Mouse (Mus musculus): ENCODE measurements around the gene Cd3g. TPM values are rescaled to one million over a fixed set of nuclear protein-coding genes. Genes with fewer than 3 reads are reported as not detected.

The Cd3g gene
- polyA plus RNA-seq, 1 experiment from 2014 or later: not detected

DNA sequence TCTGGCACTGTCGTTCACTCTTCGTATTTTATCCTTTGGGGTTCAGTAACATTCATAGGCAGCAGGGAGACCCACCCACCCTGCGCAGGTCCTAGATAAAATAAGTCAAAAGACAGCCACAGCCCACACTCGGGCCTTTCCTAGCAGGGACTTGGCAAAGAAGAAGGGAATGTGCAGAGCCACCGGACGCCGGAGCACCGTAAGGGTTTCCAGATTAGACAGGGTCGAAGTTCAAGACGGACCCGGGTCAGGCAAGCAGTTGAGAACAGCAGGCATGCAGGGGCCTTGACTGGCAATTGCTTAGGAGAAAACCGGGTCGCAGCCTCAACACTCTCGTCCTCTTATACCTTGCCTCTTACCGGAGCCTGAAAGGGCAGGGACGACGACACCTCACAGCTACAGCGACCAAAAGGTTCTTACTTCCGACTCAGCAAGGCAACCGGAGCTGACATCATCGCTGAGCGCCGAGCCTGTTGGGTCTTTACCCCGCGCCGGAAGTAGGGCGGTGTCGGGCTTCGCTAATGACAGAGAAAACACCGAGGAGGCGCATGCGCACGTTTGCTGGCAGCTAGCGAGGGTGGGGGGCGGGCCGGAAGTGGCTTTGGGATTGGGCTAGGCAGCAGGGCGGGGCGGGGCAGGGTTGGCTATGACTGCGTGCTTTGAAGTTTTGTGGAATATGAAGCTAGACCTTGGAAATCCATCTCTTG, 15.0 kb downstream of the Cd3g start, which contains the start of gene Ube4a:
Gene Ube4a (minus strand): TSS at position 475 of the 707 bp plus-strand sequence.
- WGBS: under 1% methylated on average over 39 of the region's 39 CpGs
- peak; percentile 95 for ATAC-seq
- peak within 1 kb of the TSS; percentile 93 for H3K4me3 ChIP-seq (ENCODE audit: low read depth, low read length)

GRCm38 (mm10) chr9:44954432-44954831, 25.8 kb downstream of the Cd3g start:
- peaks cover 37% of the 10 kb centered on the region for H3K36me3 ChIP-seq (ENCODE audit: control insufficient read depth, insufficient read depth, low read length)
- no peaks in the 10 kb centered on the region for H3K4me1 ChIP-seq (ENCODE audit: control insufficient read depth, insufficient read depth, low read length)
- no peak overlapping the region for H3K4me3 ChIP-seq (ENCODE audit: low read depth, low read length)
- WGBS: 91% methylated on average over 3 of the region's 3 CpGs
- H3K27ac ChIP-seq (ENCODE audit: low read length): no peak overlapping the region
- no peak overlapping the region for H3K9ac ChIP-seq (ENCODE audit: low read depth, low read length)
- no peaks in the 10 kb centered on the region for H3K9me3 ChIP-seq (replicated peaks; ENCODE audit: control insufficient read depth, low read length, poor library complexity, severe bottlenecking)
- no peak for ATAC-seq
- H3K27me3 ChIP-seq (ENCODE audit: control insufficient read depth, insufficient read depth, low read depth, low read length): no peaks in the 10 kb centered on the region
- H3K4me2 ChIP-seq (ENCODE audit: low read length): no peak overlapping the region

More for the DNA sequence above, 15.0 kb downstream of the Cd3g start, which contains the start of gene Ube4a:
- peaks cover 18% of the 10 kb centered on the region for H3K4me1 ChIP-seq (ENCODE audit: control insufficient read depth, insufficient read depth, low read length)
- H3K36me3 ChIP-seq (ENCODE audit: control insufficient read depth, insufficient read depth, low read length): peaks cover 2% of the 10 kb centered on the region; the same call in 1 of the 2 replicates
- peak within 1 kb of the TSS; percentile 98 for H3K4me2 ChIP-seq (ENCODE audit: low read length)
- H3K27ac ChIP-seq (ENCODE audit: low read length): peak within 1 kb of the TSS; percentile 78
- peak within 1 kb of the TSS; percentile 70 for H3K9ac ChIP-seq (ENCODE audit: low read depth, low read length)
- H3K27me3 ChIP-seq (ENCODE audit: control insufficient read depth, insufficient read depth, low read depth, low read length): no peaks in the 10 kb centered on the region
- H3K9me3 ChIP-seq (replicated peaks; ENCODE audit: control insufficient read depth, low read length, poor library complexity, severe bottlenecking): no peaks in the 10 kb centered on the region

GRCm38 (mm10) chr9:44947836-44948235, 32.4 kb downstream of the Cd3g start:
- Histone ChIP-seq H3K27ac (ENCODE audit: low read length) (no peak overlapping the region), H3K27me3 (ENCODE audit: control insufficient read depth, insufficient read depth, low read depth, low read length) (no peaks in the 10 kb centered on the region), H3K4me2 (ENCODE audit: low read length) (no peak overlapping the region), H3K4me3 (ENCODE audit: low read depth, low read length) (no peak overlapping the region), H3K36me3 (ENCODE audit: control insufficient read depth, insufficient read depth, low read length) (peaks cover 58% of the 10 kb centered on the region), H3K4me1 (ENCODE audit: control insufficient read depth, insufficient read depth, low read length) (no peaks in the 10 kb centered on the region), H3K9me3 (replicated peaks; ENCODE audit: control insufficient read depth, low read length, poor library complexity, severe bottlenecking) (no peaks in the 10 kb centered on the region), H3K9ac (ENCODE audit: low read depth, low read length) (no peak overlapping the region)
- WGBS: 93% methylated on average over 5 of the region's 5 CpGs
- ATAC-seq: no peak

DNA sequence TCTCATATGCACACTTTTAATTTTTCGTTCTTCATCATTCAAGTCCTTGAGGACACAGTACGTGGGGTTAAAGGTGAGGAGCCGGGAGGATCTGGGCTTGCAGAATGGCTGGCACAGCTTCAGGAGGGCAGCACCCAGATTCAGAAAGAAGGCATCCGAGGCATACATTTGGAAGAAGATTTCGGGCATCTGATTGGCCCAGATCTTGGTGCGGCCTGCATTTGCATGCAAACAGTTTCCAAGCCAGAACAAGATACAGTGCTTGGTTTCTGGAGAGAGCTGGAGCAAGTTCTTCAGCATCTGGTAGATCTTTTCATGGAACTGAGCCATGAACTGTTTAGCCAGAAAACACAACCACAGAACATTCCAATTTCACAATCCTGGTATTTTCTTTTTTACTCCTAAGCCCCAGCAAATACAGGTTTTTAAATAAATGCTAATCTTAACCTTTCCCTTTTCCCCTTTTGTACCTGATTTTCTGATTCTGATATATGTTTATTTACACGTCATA, 34.0 kb downstream of the Cd3g start:
- 92% methylated on average over 7 of the region's 7 CpGs for WGBS

GRCm38 (mm10) chr9:44942421-44942820, 37.8 kb downstream of the Cd3g start:
- 96% methylated on average over 4 of the region's 4 CpGs for WGBS
- Histone ChIP-seq H3K36me3 (ENCODE audit: control insufficient read depth, insufficient read depth, low read length) (peaks cover 46% of the 10 kb centered on the region), H3K27ac (ENCODE audit: low read length) (no peak overlapping the region), H3K9ac (ENCODE audit: low read depth, low read length) (no peak overlapping the region), H3K4me3 (ENCODE audit: low read depth, low read length) (no peak overlapping the region), H3K4me1 (ENCODE audit: control insufficient read depth, insufficient read depth, low read length) (no peaks in the 10 kb centered on the region), H3K9me3 (replicated peaks; ENCODE audit: control insufficient read depth, low read length, poor library complexity, severe bottlenecking) (no peaks in the 10 kb centered on the region), H3K4me2 (ENCODE audit: low read length) (no peak overlapping the region), H3K27me3 (ENCODE audit: control insufficient read depth, insufficient read depth, low read depth, low read length) (no peaks in the 10 kb centered on the region)
- ATAC-seq: no peak

More for the DNA sequence above, 34.0 kb downstream of the Cd3g start:
- H3K36me3 ChIP-seq (ENCODE audit: control insufficient read depth, insufficient read depth, low read length): peaks cover 55% of the 10 kb centered on the region
- no peaks in the 10 kb centered on the region for H3K4me1 ChIP-seq (ENCODE audit: control insufficient read depth, insufficient read depth, low read length)
- no peak for ATAC-seq
- no peak overlapping the region for H3K4me3 ChIP-seq (ENCODE audit: low read depth, low read length)
- H3K9ac ChIP-seq (ENCODE audit: low read depth, low read length): no peak overlapping the region
- H3K4me2 ChIP-seq (ENCODE audit: low read length): no peak overlapping the region
- H3K27me3 ChIP-seq (ENCODE audit: control insufficient read depth, insufficient read depth, low read depth, low read length): no peaks in the 10 kb centered on the region
- H3K9me3 ChIP-seq (replicated peaks; ENCODE audit: control insufficient read depth, low read length, poor library complexity, severe bottlenecking): no peaks in the 10 kb centered on the region
- no peak overlapping the region for H3K27ac ChIP-seq (ENCODE audit: low read length)

GRCm38 (mm10) chr9:44941756-44942155, 38.5 kb downstream of the Cd3g start:
- ATAC-seq: no peak
- 87% methylated on average over 4 of the region's 4 CpGs for WGBS
- Histone ChIP-seq H3K9ac (ENCODE audit: low read depth, low read length) (no peak overlapping the region), H3K4me3 (ENCODE audit: low read depth, low read length) (no peak overlapping the region), H3K27me3 (ENCODE audit: control insufficient read depth, insufficient read depth, low read depth, low read length) (no peaks in the 10 kb centered on the region), H3K36me3 (ENCODE audit: control insufficient read depth, insufficient read depth, low read length) (peaks cover 47% of the 10 kb centered on the region), H3K27ac (ENCODE audit: low read length) (no peak overlapping the region), H3K4me2 (ENCODE audit: low read length) (no peak overlapping the region), H3K4me1 (ENCODE audit: control insufficient read depth, insufficient read depth, low read length) (no peaks in the 10 kb centered on the region), H3K9me3 (replicated peaks; ENCODE audit: control insufficient read depth, low read length, poor library complexity, severe bottlenecking) (no peaks in the 10 kb centered on the region)

- WGBS: 73% methylated on average over 2 of the region's 2 CpGs
- H3K9ac ChIP-seq (ENCODE audit: low read depth, low read length): no peak overlapping the region
Measured at GRCm38 (mm10) chr9:44921543-44921942, 58.7 kb downstream of the Cd3g start.

DNA sequence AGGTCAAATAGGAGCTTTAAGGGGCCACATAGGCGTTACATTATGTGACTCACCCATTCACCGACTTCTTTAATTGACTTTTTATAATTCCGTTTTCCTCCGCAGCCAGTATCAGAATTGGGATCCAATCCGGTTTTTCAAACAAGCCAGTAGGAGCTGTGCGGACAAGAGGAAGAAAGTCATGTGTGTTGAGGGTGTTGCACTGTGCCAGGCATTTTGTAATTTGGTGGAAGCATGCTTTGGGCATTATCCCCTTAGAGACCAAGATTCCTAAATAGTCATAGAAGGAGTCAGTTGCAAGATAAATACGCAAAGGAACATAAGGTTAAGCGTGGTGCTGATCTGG, 59.1 kb downstream of the Cd3g start:
- H3K27ac ChIP-seq (ENCODE audit: low read length): peak overlapping the region; percentile 94
- H3K4me2 ChIP-seq (ENCODE audit: low read length): peak overlapping the region; percentile 54
- ATAC-seq: peak; percentile 95
- no peaks in the 10 kb centered on the region for H3K9me3 ChIP-seq (replicated peaks; ENCODE audit: control insufficient read depth, low read length, poor library complexity, severe bottlenecking)
- peak overlapping the region; percentile 75 for H3K9ac ChIP-seq (ENCODE audit: low read depth, low read length)
- H3K36me3 ChIP-seq (ENCODE audit: control insufficient read depth, insufficient read depth, low read length): no peaks in the 10 kb centered on the region
- H3K4me1 ChIP-seq (ENCODE audit: control insufficient read depth, insufficient read depth, low read length): peaks cover 17% of the 10 kb centered on the region
- WGBS: under 1% methylated on average over 8 of the region's 8 CpGs
- peak overlapping the region; percentile 70 for H3K4me3 ChIP-seq (ENCODE audit: low read depth, low read length)
- H3K27me3 ChIP-seq (ENCODE audit: control insufficient read depth, insufficient read depth, low read depth, low read length): no peaks in the 10 kb centered on the region

More at GRCm38 (mm10) chr9:44921543-44921942, 58.7 kb downstream of the Cd3g start:
- no peaks in the 10 kb centered on the region for H3K9me3 ChIP-seq (replicated peaks; ENCODE audit: control insufficient read depth, low read length, poor library complexity, severe bottlenecking)
- peak overlapping the region; percentile 70 for H3K4me3 ChIP-seq (ENCODE audit: low read depth, low read length)
- H3K27me3 ChIP-seq (ENCODE audit: control insufficient read depth, insufficient read depth, low read depth, low read length): no peaks in the 10 kb centered on the region
- H3K36me3 ChIP-seq (ENCODE audit: control insufficient read depth, insufficient read depth, low read length): no peaks in the 10 kb centered on the region
- ATAC-seq: no peak
- peak overlapping the region; percentile 94 for H3K27ac ChIP-seq (ENCODE audit: low read length)
- H3K4me1 ChIP-seq (ENCODE audit: control insufficient read depth, insufficient read depth, low read length): peaks cover 17% of the 10 kb centered on the region
- H3K4me2 ChIP-seq (ENCODE audit: low read length): peak overlapping the region; percentile 54

DNA sequence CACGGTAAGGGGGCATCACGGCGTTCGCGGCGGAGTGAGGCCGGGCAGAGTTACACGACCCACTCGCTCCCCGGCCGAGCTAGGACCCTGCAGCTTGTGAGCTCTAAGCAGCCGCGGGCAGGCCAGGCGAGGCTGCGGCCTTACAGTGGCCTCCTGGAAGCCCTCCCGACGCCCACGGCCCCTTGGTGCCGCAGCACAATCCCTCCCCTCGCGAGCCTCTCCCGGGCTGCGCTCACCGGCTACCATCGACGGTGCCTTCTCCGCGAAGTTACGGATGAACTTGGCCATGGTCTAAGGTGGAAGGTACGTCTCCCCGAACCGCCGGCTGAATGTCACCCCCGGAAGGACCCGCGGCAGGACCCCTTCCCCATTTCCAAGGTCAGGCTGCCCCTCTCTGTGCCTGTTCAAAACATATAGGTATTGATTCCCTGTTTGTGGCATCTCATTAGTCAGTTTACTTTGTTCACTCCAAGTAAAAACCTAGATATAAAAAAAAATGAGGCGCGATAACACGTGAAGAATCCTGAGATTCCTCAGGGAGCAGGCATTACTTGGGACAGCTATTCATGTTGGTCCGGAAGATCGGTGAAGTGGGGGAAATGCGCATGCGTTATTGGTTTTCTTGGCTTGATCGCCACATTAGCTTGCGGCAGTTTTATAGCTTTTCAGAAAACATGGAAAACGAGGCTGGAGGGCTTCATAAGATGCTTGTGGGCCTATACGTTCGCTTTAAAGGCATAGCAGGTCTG, 59.7 kb downstream of the Cd3g start, which contains the start of gene Atp5l:
Gene Atp5l (minus strand): TSS at position 369 of the 749 bp plus-strand sequence.
- Histone ChIP-seq H3K27ac (ENCODE audit: low read length) (peak within 1 kb of the TSS; percentile 94), H3K36me3 (ENCODE audit: control insufficient read depth, insufficient read depth, low read length) (no peaks in the 10 kb centered on the region), H3K9me3 (replicated peaks; ENCODE audit: control insufficient read depth, low read length, poor library complexity, severe bottlenecking) (no peaks in the 10 kb centered on the region), H3K4me2 (ENCODE audit: low read length) (peak within 1 kb of the TSS; percentile 92), H3K4me3 (ENCODE audit: low read depth, low read length) (peak within 1 kb of the TSS; percentile 70), H3K27me3 (ENCODE audit: control insufficient read depth, insufficient read depth, low read depth, low read length) (no peaks in the 10 kb centered on the region), H3K4me1 (ENCODE audit: control insufficient read depth, insufficient read depth, low read length) (peaks cover 17% of the 10 kb centered on the region), H3K9ac (ENCODE audit: low read depth, low read length) (peak within 1 kb of the TSS; percentile 75)
- under 1% methylated on average over 48 of the region's 48 CpGs for WGBS
- peak; percentile 91 for ATAC-seq

Measured in midbrain, embryonic 16.5 days (tissue).